In genomic region chr7:49247744-49248331, GRCm38 (mm10) we compare ENCODE assay signal across 8 mouse cellular contexts.
DNase-seq lines count a peak whose midpoint lies in the region; ATAC-seq and TF ChIP-seq lines count a peak whose summit lies in the region.

No protein-coding gene starts in this region.

- TF ChIP-seq POLR2A in liver, adult 2 months (IDR thresholded peaks at IDR 0.05; ENCODE audit: extremely low read depth, insufficient read depth, low read length): no peak

- H3K27ac ChIP-seq in forebrain, embryonic 13.5 days: no peak overlapping the region
- H3K27ac ChIP-seq in forebrain, embryonic 10.5 days: no peak overlapping the region
- peak overlapping the region; percentile 78 for H3K27ac ChIP-seq in heart, embryonic 12.5 days (ENCODE audit: poor library complexity, severe bottlenecking)
- peak overlapping the region; percentile 11; the same call in 1 of the 2 replicates for H3K27ac ChIP-seq in liver, adult 2 months (replicated peaks; ENCODE audit: insufficient read depth, low read depth, low read length)

- peaks cover 36% of the 10 kb centered on the region for H3K27me3 ChIP-seq in forebrain, embryonic 13.5 days
- H3K27me3 ChIP-seq in forebrain, embryonic 10.5 days (ENCODE audit: poor library complexity, severe bottlenecking): peaks cover 72% of the 10 kb centered on the region
- peaks cover 12% of the 10 kb centered on the region for H3K27me3 ChIP-seq in heart, embryonic 12.5 days (replicated peaks)
- H3K27me3 ChIP-seq in liver, adult 2 months (ENCODE audit: control insufficient read depth, insufficient read depth, low read length): peaks cover 5% of the 10 kb centered on the region; the same call in 1 of the 2 replicates

- ATAC-seq in forebrain, embryonic 13.5 days: no peak; the same call in 1 of the 2 replicates
- no peak for ATAC-seq in heart, embryonic 12.5 days (ENCODE audit: insufficient number of reproducible peaks, low FRiP score)

- H3K4me2 ChIP-seq in forebrain, embryonic 13.5 days: peak overlapping the region; percentile 97
- peak overlapping the region; percentile 97 for H3K4me2 ChIP-seq in heart, embryonic 12.5 days

- peaks cover 46% of the 10 kb centered on the region for H3K4me1 ChIP-seq in forebrain, embryonic 13.5 days
- peaks cover 26% of the 10 kb centered on the region for H3K4me1 ChIP-seq in forebrain, embryonic 10.5 days
- peaks cover 52% of the 10 kb centered on the region for H3K4me1 ChIP-seq in heart, embryonic 12.5 days (replicated peaks)
- peaks cover 4% of the 10 kb centered on the region for H3K4me1 ChIP-seq in liver, adult 2 months (ENCODE audit: control insufficient read depth, insufficient read depth, low read length)

- H3K36me3 ChIP-seq in forebrain, embryonic 13.5 days (ENCODE audit: poor library complexity, severe bottlenecking): no peaks in the 10 kb centered on the region
- no peaks in the 10 kb centered on the region for H3K36me3 ChIP-seq in forebrain, embryonic 10.5 days (replicated peaks)
- no peaks in the 10 kb centered on the region for H3K36me3 ChIP-seq in heart, embryonic 12.5 days
- H3K36me3 ChIP-seq in liver, adult 2 months (ENCODE audit: control insufficient read depth, insufficient read depth, low read length): no peaks in the 10 kb centered on the region

- no peaks in the 10 kb centered on the region for H3K79me2 ChIP-seq in liver, adult 2 months (ENCODE audit: control insufficient read depth, insufficient read depth, low read length)

- peak overlapping the region; percentile 54 for H3K4me3 ChIP-seq in forebrain, embryonic 13.5 days
- no peak overlapping the region for H3K4me3 ChIP-seq in forebrain, embryonic 10.5 days
- H3K4me3 ChIP-seq in heart, embryonic 12.5 days: peak overlapping the region; percentile 70
- no peak overlapping the region; the same call in 1 of the 2 replicates for H3K4me3 ChIP-seq in liver, adult 2 months (ENCODE audit: insufficient read depth, low read depth, low read length)

- no peak for DNase-seq in forebrain, embryonic 10.5 days (ENCODE audit: extremely low spot score, low spot score)
- DNase-seq in cerebellum, postnatal 36 days: peak; percentile 82 to 87
- DNase-seq in kidney, adult 9 months: peak; percentile 70
- peak; percentile 21 for DNase-seq in liver, adult 2 months (ENCODE audit: extremely low read depth, low read depth, low spot score)
- peak; percentile 28 for DNase-seq in ovary, postnatal 10 days (ENCODE audit: low spot score)
- no peak for DNase-seq in spleen, adult 18-20 months

- TF ChIP-seq CTCF in liver, adult 2 months (IDR thresholded peaks at IDR 0.05; ENCODE audit: low read depth, low read length): no peak

- H3K9ac ChIP-seq in forebrain, embryonic 13.5 days: no peak overlapping the region
- peak overlapping the region; percentile 87 for H3K9ac ChIP-seq in heart, embryonic 12.5 days
- H3K9ac ChIP-seq in liver, adult 2 months (ENCODE audit: low read depth, low read length): no peak overlapping the region

- no peaks in the 10 kb centered on the region for H3K9me3 ChIP-seq in forebrain, embryonic 13.5 days (replicated peaks)
- no peaks in the 10 kb centered on the region for H3K9me3 ChIP-seq in forebrain, embryonic 10.5 days
- H3K9me3 ChIP-seq in heart, embryonic 12.5 days (replicated peaks): no peaks in the 10 kb centered on the region

- 43% methylated on average over 8 of the region's 8 CpGs for WGBS in forebrain, embryonic 13.5 days
- WGBS in forebrain, embryonic 10.5 days: 40% methylated on average over 8 of the region's 8 CpGs
- 7% methylated on average over 8 of the region's 8 CpGs for WGBS in heart, embryonic 12.5 days
- 30% methylated on average over 8 of the region's 8 CpGs for WGBS in liver, adult 2 months

Comparison
In these comparisons a context has a peak if more than half of its experiments do, and no peak if none do; other contexts are left out.
1. H3K4me3 ChIP-seq: peak in forebrain, embryonic 13.5 days (single experiment) and heart, embryonic 12.5 days (single experiment); none in forebrain, embryonic 10.5 days (single experiment) and liver, adult 2 months (single experiment).
2. H3K27ac ChIP-seq: peak in heart, embryonic 12.5 days (single experiment) and liver, adult 2 months (single experiment); none in forebrain, embryonic 13.5 days (single experiment) and forebrain, embryonic 10.5 days (single experiment).
3. DNase-seq: peak in cerebellum, postnatal 36 days (2 of 2), kidney, adult 9 months (single experiment), liver, adult 2 months (single experiment) and ovary, postnatal 10 days (single experiment); none in forebrain, embryonic 10.5 days (single experiment) and spleen, adult 18-20 months (0 of 2).